Mouse (Mus musculus) Muller cell, postnatal 12 days (primary cell): Measurements from ENCODE around the gene Olfr586.

Experiments
- DNase-seq: peaks from one replicate; pipeline ENCODE4 v3.0.0-alpha.2; 2015; ENCODE audit errors: inconsistent ontology term

Olfr586 gene

DNA sequence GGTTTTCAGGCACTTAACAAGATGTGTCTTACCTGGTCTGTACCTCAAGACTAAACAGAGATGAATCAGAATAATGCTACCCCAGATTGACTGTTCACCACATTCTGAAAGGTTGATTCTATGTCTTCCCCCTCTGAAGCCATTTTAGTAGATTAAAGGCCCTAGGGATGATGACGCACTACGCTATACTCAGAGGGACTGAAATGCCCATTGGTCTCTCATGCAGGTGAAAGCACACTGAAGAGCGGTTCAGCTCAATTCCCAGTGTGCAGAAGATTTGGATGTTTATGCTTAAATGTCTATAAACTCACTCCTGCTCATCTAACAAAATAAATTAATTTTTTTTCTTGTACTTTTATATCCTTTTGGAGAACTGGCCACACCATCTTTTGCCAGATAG lies at the start of gene Olfr586:
TSS of gene Olfr586 (minus strand) at position 101 of the 400 bp plus-strand sequence.
- DNase-seq, result no peak

- no peak for DNase-seq
Measured at GRCm38 (mm10) chr7:103169697-103170096, 44.3 kb upstream of the Olfr586 start.

GRCm38 (mm10) chr7:103156256-103156655 lies 30.8 kb upstream of the Olfr586 start, which contains the start of gene Olfr589:
Olfr589 (minus strand) TSS chr7:103156356.
- no peak for DNase-seq

DNA sequence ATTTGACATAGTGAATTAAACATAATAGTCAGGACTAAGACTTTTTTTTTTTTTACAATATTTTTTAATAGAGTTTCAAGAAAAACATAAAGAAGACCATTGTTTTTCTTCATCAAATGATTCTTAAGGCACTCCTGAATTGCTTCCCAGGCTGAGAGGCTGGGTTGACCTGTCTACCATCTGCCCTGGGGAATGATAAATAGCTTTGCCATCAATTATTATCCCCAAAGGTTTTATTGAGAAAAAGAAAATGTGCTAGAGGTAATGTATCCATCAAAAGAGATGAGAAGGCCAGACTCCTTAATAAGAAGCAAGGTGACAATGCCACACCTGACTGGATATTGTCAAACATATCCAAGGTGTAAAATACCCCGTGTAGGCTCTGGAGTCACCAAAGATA lies 15.1 kb upstream of the Olfr586 start, which contains the start of gene Olfr588-ps1:
TSS of gene Olfr588-ps1 (plus strand) at position 301 of the 400 bp plus-strand sequence.
- no peak for DNase-seq

DNA sequence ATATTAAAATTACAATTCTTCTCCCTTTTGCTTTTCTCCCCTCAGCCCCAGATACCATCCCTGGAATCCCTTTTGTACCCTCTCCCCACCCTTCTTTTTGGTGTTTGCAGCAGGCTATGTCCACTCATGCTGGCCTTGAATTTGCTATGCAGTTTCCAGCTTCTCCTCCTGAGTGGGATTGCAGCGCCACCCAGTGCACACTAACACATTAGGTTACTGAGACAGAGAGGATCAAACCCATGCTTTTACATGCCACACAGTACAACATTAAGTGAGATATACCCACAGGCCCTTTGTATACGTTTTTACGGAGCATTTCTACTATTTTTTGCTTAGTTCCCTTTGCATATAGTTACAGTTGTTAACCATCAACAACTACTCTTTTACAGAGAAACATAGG lies 6.0 kb downstream of the Olfr586 start:
- no peak for DNase-seq

DNA sequence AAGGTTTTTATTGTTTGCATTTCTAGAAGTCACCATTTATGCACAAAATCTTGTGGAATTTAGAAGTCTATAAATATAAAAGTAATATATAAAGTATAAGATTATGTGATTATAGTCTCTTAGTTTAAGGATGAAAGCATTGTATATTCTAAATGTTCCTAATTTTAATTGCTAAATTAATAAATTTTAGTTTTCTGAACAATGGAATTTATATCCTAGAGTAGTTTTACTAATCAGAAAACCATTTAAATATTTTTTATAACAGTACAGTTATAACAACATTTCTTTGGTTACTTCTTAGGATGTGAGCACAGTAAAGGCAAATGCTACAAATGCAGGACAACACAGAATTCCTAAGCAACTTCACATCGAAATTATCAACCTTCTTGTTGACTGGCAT lies 28.0 kb downstream of the Olfr586 start, which contains the start of gene Olfr585:
TSS of gene Olfr585 (plus strand) at position 301 of the 400 bp plus-strand sequence.
- no peak for DNase-seq

GRCm38 (mm10) chr7:103081585-103081984 lies 43.9 kb downstream of the Olfr586 start, which contains the start of gene Olfr584:
Olfr584 (plus strand) TSS chr7:103081885.
- DNase-seq, result no peak
